Mouse (Mus musculus): ENCODE results near the gene Khdrbs1.
A peak's percentile ranks its signal among the peaks of the same experiment; 100 is the strongest.
"Not testable (repeated sequence)": the region's sequence is repeated elsewhere in the genome, so short reads cannot be mapped to it uniquely, and the experiment has no call there.

The Khdrbs1 gene

GRCm38 (mm10) chr4:129743010-129743390, 897 bp upstream of the Khdrbs1 start:
- peak in 1 of 2 experiments; percentile 19 for DNase-seq

GRCm38 (mm10) chr4:129741974-129742231, 200 bp downstream of the Khdrbs1 start:
- no peak for DNase-seq

- DNase-seq: peak; percentile 23 to 44
Measured at GRCm38 (mm10) chr4:129741251-129741973, 691 bp downstream of the Khdrbs1 start.

- no peak for DNase-seq
Measured at GRCm38 (mm10) chr4:129739111-129739645, 2.9 kb downstream of the Khdrbs1 start.

GRCm38 (mm10) chr4:129736173-129736572, 5.9 kb downstream of the Khdrbs1 start:
- DNase-seq: no peak

- DNase-seq: not testable (repeated sequence)
Measured at GRCm38 (mm10) chr4:129735485-129735884, 6.6 kb downstream of the Khdrbs1 start.

GRCm38 (mm10) chr4:129731423-129731822, 10.7 kb downstream of the Khdrbs1 start:
- DNase-seq: no peak

- no peak for DNase-seq
Measured at GRCm38 (mm10) chr4:129716310-129716709, 25.8 kb downstream of the Khdrbs1 start.

- DNase-seq: no peak
Measured at GRCm38 (mm10) chr4:129709486-129710129, 32.5 kb downstream of the Khdrbs1 start.

- DNase-seq: no peak
Measured at GRCm38 (mm10) chr4:129706750-129707149, 35.4 kb downstream of the Khdrbs1 start.

- no peak for DNase-seq
Measured at GRCm38 (mm10) chr4:129702454-129702853, 39.6 kb downstream of the Khdrbs1 start.

GRCm38 (mm10) chr4:129701503-129702377, 40.4 kb downstream of the Khdrbs1 start:
- peak; percentile 78 to 89 for DNase-seq

GRCm38 (mm10) chr4:129700661-129701060, 41.4 kb downstream of the Khdrbs1 start:
- DNase-seq: not testable (repeated sequence)

GRCm38 (mm10) chr4:129700216-129700615, 41.9 kb downstream of the Khdrbs1 start:
- no peak for DNase-seq

- DNase-seq: no peak
Measured at GRCm38 (mm10) chr4:129697191-129697590, 44.9 kb downstream of the Khdrbs1 start.

- peak; percentile 90 to 92 for DNase-seq
Measured at GRCm38 (mm10) chr4:129696158-129696985, 45.7 kb downstream of the Khdrbs1 start, which contains the start of gene Tmem39b. TSS of gene Tmem39b (minus strand) at chr4:129696838.

GRCm38 (mm10) chr4:129695815-129696157, 46.3 kb downstream of the Khdrbs1 start:
- no peak for DNase-seq

- DNase-seq: peak; percentile 58 to 69
Measured at GRCm38 (mm10) chr4:129684531-129684930, 57.6 kb downstream of the Khdrbs1 start.

GRCm38 (mm10) chr4:129683901-129684493, 58.1 kb downstream of the Khdrbs1 start:
- peak; percentile 83 to 84 for DNase-seq

GRCm38 (mm10) chr4:129681837-129682236, 60.3 kb downstream of the Khdrbs1 start:
- no peak for DNase-seq

- no peak for DNase-seq
Measured at GRCm38 (mm10) chr4:129672878-129673449, 69.1 kb downstream of the Khdrbs1 start.
